Mouse (Mus musculus) hindbrain, embryonic 15.5 days (tissue): ENCODE results near the gene Med23. TPM values are rescaled to one million over a fixed set of nuclear protein-coding genes. Genes with fewer than 3 reads are reported as not detected.

Experiments
- ATAC-seq: fragments of 200-750 bp; cut with Nextera tagmentation; 2 replicates; pipeline ENCODE4 v1.8.0; 2017; ENCODE audit warnings: low read depth, moderate number of reproducible peaks, moderate TSS enrichment; ENCODE audit not compliant: low FRiP score
- H3K27ac ChIP-seq: fragments of 300-500 bp; sonication (generic); replicated peaks from 2 replicates; pipeline ENCODE4 v1.5.1; 2015; ENCODE audit warnings: mild to moderate bottlenecking, inconsistent platforms
- H3K27me3 ChIP-seq: fragments of 300-500 bp; sonication (generic); 2 replicates; pipeline ENCODE4 v1.6.1; 2015; ENCODE audit warnings: control low read depth, inconsistent platforms
- H3K36me3 ChIP-seq: fragments of 300-500 bp; sonication (generic); 2 replicates; pipeline ENCODE4 v1.6.1; 2015; ENCODE audit warnings: control low read depth, inconsistent platforms
- H3K4me1 ChIP-seq: fragments of 300-500 bp; sonication (generic); replicated peaks from 2 replicates; pipeline ENCODE4 v1.6.1; 2015; ENCODE audit warnings: control low read depth, inconsistent platforms
- H3K4me2 ChIP-seq: fragments of 300-500 bp; sonication (generic); 2 replicates; pipeline ENCODE4 v1.6.1; 2015; ENCODE audit warnings: moderate library complexity, mild to moderate bottlenecking, inconsistent platforms
- H3K4me3 ChIP-seq: fragments of 300-500 bp; sonication (generic); 2 replicates; pipeline ENCODE4 v1.5.1; 2015; ENCODE audit warnings: mild to moderate bottlenecking, inconsistent platforms
- H3K9ac ChIP-seq: fragments of 300-500 bp; sonication (generic); 2 replicates; pipeline ENCODE4 v1.6.1; 2015; ENCODE audit warnings: inconsistent platforms
- H3K9me3 ChIP-seq: fragments of 300-500 bp; sonication (generic); 2 replicates; pipeline ENCODE4 v1.6.1; 2016; ENCODE audit warnings: control low read depth, inconsistent platforms
- WGBS: fragments of 180-500 bp; shearing (Covaris S2); methylation state at CpG from one replicate; pipeline ENCODE4 v1.1.7; 2015; 5-methylcytosine and 5-hydroxymethylcytosine counted together
- microRNA-seq: library from miRNA; unstranded; fragments of <30 nt; microRNA quantifications from one replicate; pipeline ENCODE4, GENCODE M21; 2016
- polyA plus RNA-seq: library from polyadenylated mRNA; unstranded; fragments of >200 nt; fragmentation: Nextera tagmentation; extraction: Ambion mirVana; gene quantifications from 2 replicates; pipeline ENCODE4 v1.2.1, GENCODE M21; 2015

The Med23 gene
- polyA plus RNA-seq, 1 experiment from 2014 or later, result 23.4 TPM

GRCm38 (mm10) chr10:24950223-24950622 lies 80.4 kb downstream of the Med23 start:
- ATAC-seq, result no peak
- H3K4me3 ChIP-seq, result no peak overlapping the region
- WGBS, result 82% methylated on average over 4 of the region's 4 CpGs
- no peak overlapping the region for H3K27ac ChIP-seq
- no peak overlapping the region for H3K4me2 ChIP-seq
- H3K27me3 ChIP-seq, result no peaks in the 10 kb centered on the region
- no peaks in the 10 kb centered on the region for H3K36me3 ChIP-seq
- no peaks in the 10 kb centered on the region for H3K9me3 ChIP-seq
- no peaks in the 10 kb centered on the region for H3K4me1 ChIP-seq
- H3K9ac ChIP-seq, result no peak overlapping the region

- Histone ChIP-seq H3K4me2 (no peak overlapping the region), H3K4me1 (no peaks in the 10 kb centered on the region), H3K36me3 (no peaks in the 10 kb centered on the region), H3K27me3 (no peaks in the 10 kb centered on the region), H3K9ac (no peak overlapping the region), H3K9me3 (no peaks in the 10 kb centered on the region), H3K4me3 (no peak overlapping the region), H3K27ac (no peak overlapping the region)
- ATAC-seq, result no peak
- WGBS, result 94% methylated on average over 8 of the region's 8 CpGs
These were observed 81.8 kb downstream of the Med23 start for GRCm38 (mm10) chr10:24951575-24951974.

- H3K9me3 ChIP-seq, result no peaks in the 10 kb centered on the region
These were observed 82.8 kb downstream of the Med23 start for GRCm38 (mm10) chr10:24952549-24952948.

GRCm38 (mm10) chr10:24953876-24954275 lies 84.1 kb downstream of the Med23 start:
- no peak for ATAC-seq
- WGBS, result 87% methylated on average over 6 of the region's 6 CpGs
- no peak overlapping the region for H3K9ac ChIP-seq
- H3K27me3 ChIP-seq, result no peaks in the 10 kb centered on the region
- no peaks in the 10 kb centered on the region for H3K4me1 ChIP-seq
- H3K36me3 ChIP-seq, result no peaks in the 10 kb centered on the region
- no peak overlapping the region for H3K27ac ChIP-seq
- H3K4me2 ChIP-seq, result no peak overlapping the region
- no peaks in the 10 kb centered on the region for H3K9me3 ChIP-seq
- H3K4me3 ChIP-seq, result no peak overlapping the region

More at GRCm38 (mm10) chr10:24952549-24952948, 82.8 kb downstream of the Med23 start:
- no peak overlapping the region for H3K9ac ChIP-seq
- no peak overlapping the region for H3K27ac ChIP-seq
- no peak overlapping the region for H3K4me2 ChIP-seq
- no peaks in the 10 kb centered on the region for H3K36me3 ChIP-seq
- H3K4me1 ChIP-seq, result no peaks in the 10 kb centered on the region
- 78% methylated on average over 7 of the region's 7 CpGs for WGBS
- H3K4me3 ChIP-seq, result no peak overlapping the region
- no peak for ATAC-seq
- H3K27me3 ChIP-seq, result no peaks in the 10 kb centered on the region

GRCm38 (mm10) chr10:24958280-24959042 lies 88.7 kb downstream of the Med23 start:
- 74% methylated on average over 15 of the region's 15 CpGs for WGBS
- H3K27ac ChIP-seq, result no peak overlapping the region
- H3K36me3 ChIP-seq, result no peaks in the 10 kb centered on the region
- H3K4me1 ChIP-seq, result no peaks in the 10 kb centered on the region; the same call in 1 of the 2 replicates
- no peak overlapping the region for H3K4me2 ChIP-seq
- no peak overlapping the region for H3K4me3 ChIP-seq
- no peaks in the 10 kb centered on the region for H3K9me3 ChIP-seq
- H3K9ac ChIP-seq, result no peak overlapping the region
- no peaks in the 10 kb centered on the region for H3K27me3 ChIP-seq
- ATAC-seq, result no peak

GRCm38 (mm10) chr10:24959043-24959916 lies 89.5 kb downstream of the Med23 start:
- Histone ChIP-seq H3K27ac (no peak overlapping the region), H3K9ac (no peak overlapping the region), H3K4me3 (no peak overlapping the region), H3K9me3 (no peaks in the 10 kb centered on the region), H3K27me3 (no peaks in the 10 kb centered on the region), H3K36me3 (no peaks in the 10 kb centered on the region), H3K4me1 (no peaks in the 10 kb centered on the region; the same call in 1 of the 2 replicates), H3K4me2 (no peak overlapping the region)
- no peak for ATAC-seq
- 48% methylated on average over 15 of the region's 15 CpGs for WGBS

- Histone ChIP-seq H3K27ac (no peak overlapping the region), H3K36me3 (no peaks in the 10 kb centered on the region), H3K27me3 (no peaks in the 10 kb centered on the region), H3K9ac (no peak overlapping the region), H3K4me3 (no peak overlapping the region), H3K9me3 (no peaks in the 10 kb centered on the region), H3K4me2 (no peak overlapping the region), H3K4me1 (peaks cover 4% of the 10 kb centered on the region)
- ATAC-seq, result peak; percentile 74; the same call in 1 of the 2 replicates
- 49% methylated on average over 2 of the region's 2 CpGs for WGBS
These were observed 91.3 kb downstream of the Med23 start for GRCm38 (mm10) chr10:24961112-24961511.

GRCm38 (mm10) chr10:24961889-24962288 lies 92.1 kb downstream of the Med23 start:
- Histone ChIP-seq H3K4me2 (no peak overlapping the region), H3K36me3 (no peaks in the 10 kb centered on the region), H3K9me3 (no peaks in the 10 kb centered on the region), H3K9ac (no peak overlapping the region), H3K27ac (no peak overlapping the region), H3K27me3 (no peaks in the 10 kb centered on the region), H3K4me3 (no peak overlapping the region), H3K4me1 (peaks cover 4% of the 10 kb centered on the region)
- WGBS, result 37% methylated on average over 2 of the region's 2 CpGs
- no peak for ATAC-seq

Small RNA genes lying within 50 kb of the gene (microRNA-seq; reads per million reads assigned to microRNA genes)
- gene Mir6905, result not detected

Other genes starting within 250 kb of the Med23 start
- 3.7 and 4.1 TPM in 2 replicates for gene Enpp1, start 157.8 kb upstream of the Med23 start, polyA plus RNA-seq
- gene Enpp3, start 27.2 kb upstream of the Med23 start, polyA plus RNA-seq, result 3.2 and 4.0 TPM in 2 replicates
- gene Arg1, start 57.5 kb downstream of the Med23 start, polyA plus RNA-seq, result 2.1 and 2.8 TPM in 2 replicates